Mouse (Mus musculus) heart, embryonic 11.5 days (tissue): ENCODE data around the gene Aif1. TPM values are rescaled to one million over a fixed set of nuclear protein-coding genes. Genes with fewer than 3 reads are reported as not detected.
A peak's percentile ranks its signal among the peaks of the same experiment; 100 is the strongest.

Experiments used
- ATAC-seq: fragments of 200-750 bp; cut with Nextera tagmentation; replicated peaks from 2 replicates; pipeline ENCODE4 v1.8.0; 2017; ENCODE audit warnings: moderate library complexity; ENCODE audit not compliant: insufficient number of reproducible peaks, low FRiP score, low TSS enrichment
- H3K27ac ChIP-seq: fragments of 300-500 bp; sonication (generic); 2 replicates; pipeline ENCODE4 v1.5.1; 2014; ENCODE audit warnings: mild to moderate bottlenecking, low read depth, low read length
- H3K27me3 ChIP-seq: fragments of 300-500 bp; sonication (generic); 2 replicates; pipeline ENCODE4 v1.6.1; 2014; ENCODE audit warnings: mild to moderate bottlenecking, low read length, mixed read lengths; ENCODE audit not compliant: control insufficient read depth, insufficient read depth
- H3K36me3 ChIP-seq: fragments of 300-500 bp; sonication (generic); 2 replicates; pipeline ENCODE4 v1.6.1; 2014; ENCODE audit warnings: mild to moderate bottlenecking, low read length, moderate library complexity, mixed read lengths; ENCODE audit not compliant: control insufficient read depth, insufficient read depth
- H3K4me1 ChIP-seq: fragments of 300-500 bp; sonication (generic); 2 replicates; pipeline ENCODE4 v1.6.1; 2014; ENCODE audit warnings: low read length; ENCODE audit not compliant: control insufficient read depth, insufficient read depth
- H3K4me2 ChIP-seq: fragments of 300-500 bp; sonication (generic); 2 replicates; pipeline ENCODE4 v1.6.1; 2014; ENCODE audit warnings: mild to moderate bottlenecking, moderate library complexity
- H3K4me3 ChIP-seq: fragments of 300-500 bp; sonication (generic); 2 replicates; pipeline ENCODE4 v1.5.1; 2014; ENCODE audit warnings: low read depth, low read length
- H3K9ac ChIP-seq: fragments of 300-500 bp; sonication (generic); 2 replicates; pipeline ENCODE4 v1.6.1; 2014; ENCODE audit warnings: mild to moderate bottlenecking, low read depth, low read length, moderate library complexity
- H3K9me3 ChIP-seq: fragments of 300-500 bp; sonication (generic); replicated peaks from 2 replicates; pipeline ENCODE4 v1.6.1; 2016; ENCODE audit warnings: low read length; ENCODE audit not compliant: control insufficient read depth
- WGBS: fragments of 180-500 bp; shearing (Covaris S2); extraction: QIAGEN DNeasy Blood & Tissue Kit; methylation state at CpG from one replicate; pipeline ENCODE4 v1.1.7; 2014; ENCODE audit not compliant: insufficient replicate concordance; 5-methylcytosine and 5-hydroxymethylcytosine counted together
- polyA plus RNA-seq: library from polyadenylated mRNA; unstranded; fragments of >200 nt; fragmentation: Nextera tagmentation; extraction: Ambion mirVana; gene quantifications from 2 replicates; pipeline ENCODE4 v1.2.1, GENCODE M21; 2014

The Aif1 gene
- polyA plus RNA-seq, 1 experiment from 2014 or later, result 4.2 TPM

DNA sequence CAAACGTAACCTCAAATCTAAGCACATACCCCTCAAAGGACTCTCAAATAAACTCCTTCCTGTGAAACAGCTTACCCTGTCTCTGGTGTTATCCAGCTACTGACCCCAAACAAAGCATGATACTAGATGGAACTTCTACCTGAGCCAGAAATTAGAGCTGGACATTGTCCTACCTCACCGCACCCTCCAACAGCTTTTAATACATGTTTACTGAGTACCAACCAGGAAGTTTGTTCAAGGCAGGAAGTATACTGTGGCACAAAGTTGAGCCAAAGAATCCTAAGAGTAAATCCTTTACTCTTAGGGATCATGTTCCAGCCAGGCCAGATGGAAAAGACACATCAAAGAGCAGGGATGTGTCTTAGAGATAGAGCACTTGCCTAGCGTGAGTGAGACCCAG, 34.7 kb upstream of the Aif1 start:
- Histone ChIP-seq H3K27me3 (no peaks in the 10 kb centered on the region), H3K9ac (no peak overlapping the region), H3K4me1 (no peaks in the 10 kb centered on the region), H3K27ac (no peak overlapping the region), H3K9me3 (no peaks in the 10 kb centered on the region), H3K4me2 (no peak overlapping the region), H3K4me3 (no peak overlapping the region), H3K36me3 (no peaks in the 10 kb centered on the region)
- no peak for ATAC-seq
- WGBS, result 66% methylated on average over 3 of the region's 3 CpGs

DNA sequence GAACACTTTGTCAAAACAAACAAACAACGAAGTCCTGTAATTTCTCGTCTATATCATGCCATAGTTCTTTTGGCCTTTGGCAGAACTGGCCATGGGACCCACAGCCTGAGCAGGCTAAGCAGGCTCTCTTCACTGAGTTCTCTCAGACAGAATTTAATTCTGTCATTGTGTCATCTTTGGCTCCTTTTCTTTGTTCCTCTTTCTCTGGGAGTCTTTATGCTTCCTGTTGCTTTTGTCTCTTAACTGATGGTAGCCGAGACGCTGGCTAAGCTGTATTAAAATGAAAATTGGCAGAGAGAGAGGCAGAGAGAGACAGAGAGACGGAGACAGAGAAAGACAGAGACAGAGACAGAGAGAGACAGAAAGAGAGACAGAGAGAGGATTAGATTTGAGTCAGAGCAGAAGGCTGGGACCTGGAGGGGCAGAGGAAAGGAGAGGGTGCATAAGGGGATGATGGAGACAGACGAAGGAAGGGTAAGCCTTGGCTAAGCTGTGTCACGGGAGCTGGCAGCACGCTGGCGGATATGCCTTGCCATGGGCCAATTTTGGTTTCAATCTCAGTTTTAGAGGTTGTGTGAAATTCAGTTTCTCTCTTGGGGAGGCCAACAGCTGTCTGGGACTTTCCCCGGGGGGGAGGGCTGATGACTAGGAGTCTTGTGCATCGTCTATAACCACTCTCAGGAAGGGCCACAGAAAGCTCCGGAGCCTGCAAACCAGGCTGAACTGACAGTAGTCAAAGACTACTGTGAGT, 34.1 kb upstream of the Aif1 start:
- H3K36me3 ChIP-seq, result no peaks in the 10 kb centered on the region
- no peak overlapping the region for H3K9ac ChIP-seq
- no peak overlapping the region for H3K4me2 ChIP-seq
- H3K4me1 ChIP-seq, result no peaks in the 10 kb centered on the region
- H3K9me3 ChIP-seq, result no peaks in the 10 kb centered on the region
- H3K27me3 ChIP-seq, result peaks cover 6% of the 10 kb centered on the region
- H3K27ac ChIP-seq, result no peak overlapping the region
- H3K4me3 ChIP-seq, result no peak overlapping the region
- ATAC-seq, result no peak
- 74% methylated on average over 12 of the region's 12 CpGs for WGBS

DNA sequence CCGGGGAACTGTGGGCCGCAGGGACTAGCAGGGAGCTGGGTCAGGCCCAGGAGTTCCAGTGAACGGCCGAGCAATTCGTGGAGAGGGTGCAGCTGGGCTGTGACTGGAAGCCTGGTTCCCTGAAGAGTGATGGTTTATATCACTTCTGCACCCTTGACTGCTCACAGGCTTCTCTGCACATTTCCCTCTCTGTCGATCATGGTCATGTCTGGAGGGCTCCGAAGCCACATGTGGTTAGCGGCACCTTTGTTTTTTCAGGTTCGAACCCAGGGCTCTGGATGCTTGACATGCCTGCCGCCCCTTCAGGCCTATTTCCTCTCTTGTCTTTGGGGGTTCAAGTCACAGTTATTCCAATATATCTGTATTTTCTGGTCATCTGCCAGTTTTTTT, 29.5 kb upstream of the Aif1 start:
- ATAC-seq, result no peak
- Histone ChIP-seq H3K36me3 (no peaks in the 10 kb centered on the region), H3K27ac (no peak overlapping the region), H3K4me1 (no peaks in the 10 kb centered on the region), H3K9me3 (no peaks in the 10 kb centered on the region), H3K9ac (no peak overlapping the region), H3K4me3 (no peak overlapping the region), H3K4me2 (no peak overlapping the region), H3K27me3 (peaks cover 47% of the 10 kb centered on the region)
- WGBS, result 49% methylated on average over 10 of the region's 10 CpGs

DNA sequence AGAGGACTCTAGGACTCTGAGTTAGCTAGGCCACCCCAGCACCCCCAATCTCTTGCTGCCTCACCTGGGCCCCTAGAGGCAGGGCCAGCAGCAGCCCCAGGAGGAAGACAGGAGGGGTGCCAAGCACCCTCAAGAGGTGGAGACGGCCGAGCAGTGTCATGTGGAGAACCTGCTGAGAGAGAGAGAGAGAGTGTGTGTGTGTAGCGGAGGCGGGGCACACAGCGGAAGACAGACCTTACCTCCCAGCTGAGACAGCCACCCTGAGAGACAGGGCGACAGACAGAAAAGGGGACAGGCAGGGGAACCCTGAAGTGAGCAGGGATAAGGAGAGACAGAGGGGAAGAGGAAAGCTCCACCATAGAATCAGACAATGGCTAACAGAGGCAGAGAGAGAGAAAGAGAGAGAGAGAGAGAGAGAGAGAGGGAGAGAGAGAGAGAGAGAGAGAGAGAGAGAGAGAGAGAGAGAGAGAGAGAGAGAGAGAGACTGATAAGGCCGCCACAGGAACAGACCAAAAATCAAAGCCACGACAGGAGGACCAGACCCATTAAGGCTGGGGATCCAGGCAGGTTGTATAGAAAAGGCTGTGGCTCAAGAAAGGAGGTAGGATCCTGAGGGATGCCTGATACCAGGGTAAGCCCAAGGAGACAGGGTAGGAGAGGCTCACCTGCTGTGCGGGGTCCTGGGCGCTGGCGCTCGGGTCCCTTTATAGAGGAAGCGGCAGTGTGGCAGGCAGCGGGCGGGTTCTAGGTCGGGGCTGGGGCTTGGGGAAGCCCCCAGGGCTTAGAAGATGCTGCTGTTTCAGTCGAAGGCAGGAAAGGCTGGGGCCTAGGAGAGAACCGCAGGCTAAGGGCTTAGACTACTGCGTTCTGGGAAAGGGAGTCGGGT, 28.9 kb upstream of the Aif1 start, which contains the start of gene Lta:
Gene Lta, minus strand, starts transcription at position 858 of the 886 bp plus-strand sequence.
- Histone ChIP-seq H3K27me3 (peaks cover 51% of the 10 kb centered on the region), H3K36me3 (no peaks in the 10 kb centered on the region), H3K4me3 (no peak within 1 kb of the TSS), H3K4me1 (no peaks in the 10 kb centered on the region), H3K9ac (no peak within 1 kb of the TSS; the same call in 1 of the 2 replicates), H3K9me3 (no peaks in the 10 kb centered on the region), H3K4me2 (peak within 1 kb of the TSS; percentile 29; the same call in 1 of the 2 replicates), H3K27ac (no peak within 1 kb of the TSS)
- no peak for ATAC-seq
- WGBS, result 17% methylated on average over 20 of the region's 20 CpGs

DNA sequence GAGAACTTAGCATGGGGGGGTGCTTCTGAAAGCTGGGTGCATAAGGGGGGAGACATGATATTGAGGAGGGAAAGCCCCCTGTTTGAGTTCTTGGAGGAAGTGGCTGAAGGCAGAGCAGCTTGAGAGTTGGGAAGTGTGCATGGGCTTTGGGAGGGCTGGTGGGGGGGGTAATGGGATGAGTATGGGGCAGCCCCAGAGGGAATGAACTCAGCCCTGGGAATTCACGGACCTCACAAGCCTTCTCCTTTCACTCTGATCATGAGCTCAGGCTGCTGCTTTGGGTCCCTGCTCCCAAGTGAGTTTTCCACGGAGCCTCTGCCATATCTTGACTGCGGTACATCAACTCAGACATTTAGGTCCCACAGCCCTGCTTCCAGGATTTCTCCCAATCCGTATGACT, 26.6 kb upstream of the Aif1 start:
- Histone ChIP-seq H3K9ac (no peak overlapping the region), H3K4me2 (no peak overlapping the region), H3K36me3 (no peaks in the 10 kb centered on the region), H3K9me3 (no peaks in the 10 kb centered on the region), H3K27ac (no peak overlapping the region), H3K27me3 (peaks cover 59% of the 10 kb centered on the region), H3K4me1 (no peaks in the 10 kb centered on the region), H3K4me3 (no peak overlapping the region)
- WGBS, result 64% methylated on average over 4 of the region's 4 CpGs
- no peak for ATAC-seq

DNA sequence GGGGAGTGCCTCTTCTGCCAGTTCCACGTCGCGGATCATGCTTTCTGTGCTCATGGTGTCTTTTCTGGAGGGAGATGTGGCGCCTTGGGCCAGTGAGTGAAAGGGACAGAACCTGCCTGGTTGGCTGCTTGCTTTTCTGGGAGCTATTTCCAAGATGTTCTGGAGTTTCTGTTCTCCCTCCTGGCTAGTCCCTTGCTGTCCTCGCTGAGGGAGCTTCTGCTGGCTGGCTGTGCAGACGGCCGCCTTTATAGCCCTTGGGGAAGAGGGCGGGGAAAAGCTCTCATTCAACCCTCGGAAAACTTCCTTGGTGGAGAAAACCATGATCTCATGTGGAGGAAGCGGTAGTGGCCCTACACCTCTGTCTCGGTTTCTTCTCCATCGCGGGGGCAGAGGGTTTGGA, 25.9 kb upstream of the Aif1 start, which contains the start of gene Tnf:
Gene Tnf, minus strand, starts transcription at position 221 of the 400 bp plus-strand sequence.
- H3K4me1 ChIP-seq, result no peaks in the 10 kb centered on the region
- H3K9ac ChIP-seq, result no peak within 1 kb of the TSS
- no peak within 1 kb of the TSS for H3K27ac ChIP-seq

DNA sequence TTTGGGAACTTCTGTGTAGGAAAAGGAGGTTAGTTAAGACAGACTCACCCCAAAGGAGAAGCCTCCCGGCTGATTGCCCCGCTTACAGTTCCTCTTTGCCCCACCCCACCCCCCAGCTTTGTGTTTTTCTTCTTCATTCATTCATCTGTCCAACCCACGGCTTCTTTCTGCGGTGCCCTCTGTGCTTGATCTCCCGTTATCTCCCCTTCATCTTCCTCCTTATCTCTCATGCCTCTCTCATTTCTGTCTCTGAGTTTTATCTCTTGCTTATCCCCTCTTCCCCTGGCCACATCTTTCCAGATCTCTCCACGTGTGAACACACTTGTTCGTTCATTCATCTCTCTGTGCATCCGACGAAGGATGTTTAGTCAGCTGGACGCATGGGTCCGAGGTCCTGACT, 25.3 kb upstream of the Aif1 start:
- 50% methylated on average over 11 of the region's 11 CpGs for WGBS
- Histone ChIP-seq H3K4me1 (peaks cover 1% of the 10 kb centered on the region; the same call in 1 of the 2 replicates), H3K27ac (no peak overlapping the region), H3K4me2 (no peak overlapping the region), H3K9ac (no peak overlapping the region), H3K36me3 (no peaks in the 10 kb centered on the region), H3K9me3 (no peaks in the 10 kb centered on the region), H3K4me3 (no peak overlapping the region), H3K27me3 (peaks cover 70% of the 10 kb centered on the region)
- no peak for ATAC-seq

More for the DNA sequence above, 25.9 kb upstream of the Aif1 start, which contains the start of gene Tnf:
- Histone ChIP-seq H3K4me2 (no peak within 1 kb of the TSS), H3K9me3 (no peaks in the 10 kb centered on the region), H3K27me3 (peaks cover 65% of the 10 kb centered on the region), H3K4me3 (no peak within 1 kb of the TSS), H3K36me3 (no peaks in the 10 kb centered on the region)
- ATAC-seq, result no peak
- WGBS, result 26% methylated on average over 13 of the region's 13 CpGs

DNA sequence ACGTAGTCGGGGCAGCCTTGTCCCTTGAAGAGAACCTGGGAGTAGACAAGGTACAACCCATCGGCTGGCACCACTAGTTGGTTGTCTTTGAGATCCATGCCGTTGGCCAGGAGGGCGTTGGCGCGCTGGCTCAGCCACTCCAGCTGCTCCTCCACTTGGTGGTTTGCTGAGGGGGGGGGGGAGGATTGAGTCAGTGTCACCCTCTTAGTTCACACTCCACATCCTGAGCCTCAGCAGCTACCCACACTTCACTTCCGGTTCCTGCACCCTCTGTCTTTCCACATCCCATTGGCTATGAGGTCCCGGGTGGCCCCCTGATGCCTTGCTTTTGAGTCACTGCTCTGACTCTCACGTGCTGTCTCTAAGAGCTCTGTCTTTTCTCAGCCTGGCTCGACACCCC, 24.5 kb upstream of the Aif1 start:
- WGBS, result 76% methylated on average over 9 of the region's 11 CpGs

More for the DNA sequence above, 24.5 kb upstream of the Aif1 start:
- no peak overlapping the region for H3K27ac ChIP-seq
- no peak overlapping the region for H3K9ac ChIP-seq
- no peak for ATAC-seq
- H3K9me3 ChIP-seq, result no peaks in the 10 kb centered on the region
- no peaks in the 10 kb centered on the region for H3K36me3 ChIP-seq
- peaks cover 76% of the 10 kb centered on the region for H3K27me3 ChIP-seq
- H3K4me2 ChIP-seq, result no peak overlapping the region
- H3K4me1 ChIP-seq, result peaks cover 8% of the 10 kb centered on the region; the same call in 1 of the 2 replicates
- H3K4me3 ChIP-seq, result no peak overlapping the region
